Mouse (Mus musculus) G1E (cell line): ENCODE results near the gene Sidt1.

Experiments
- CTCF ChIP-seq: IDR thresholded peaks from 2 replicates; pipeline ENCODE4 v1.5.1; 2012; ENCODE audit warnings: low read depth, low read length, inconsistent platforms, mixed read lengths
- GATA1 ChIP-seq: IDR thresholded peaks from 2 replicates; pipeline ENCODE4 v1.6.1; 2012; ENCODE audit warnings: borderline replicate concordance, low read length, inconsistent platforms, mixed read lengths
- GATA2 ChIP-seq: IDR thresholded peaks from 2 replicates; pipeline ENCODE4 v1.6.1; 2012; ENCODE audit warnings: low read depth, low read length, inconsistent platforms, borderline replicate concordance
- POLR2AphosphoS5 ChIP-seq: IDR thresholded peaks from 2 replicates; pipeline ENCODE4 v1.6.1; 2012; ENCODE audit warnings: low read depth, low read length, inconsistent platforms; ENCODE audit not compliant: insufficient replicate concordance
- TAL1 ChIP-seq: conservative IDR thresholded peaks from 2 replicates; pipeline ENCODE4 v1.6.1; 2012; ENCODE audit warnings: low read depth, low read length, inconsistent platforms, mixed read lengths

DNA sequence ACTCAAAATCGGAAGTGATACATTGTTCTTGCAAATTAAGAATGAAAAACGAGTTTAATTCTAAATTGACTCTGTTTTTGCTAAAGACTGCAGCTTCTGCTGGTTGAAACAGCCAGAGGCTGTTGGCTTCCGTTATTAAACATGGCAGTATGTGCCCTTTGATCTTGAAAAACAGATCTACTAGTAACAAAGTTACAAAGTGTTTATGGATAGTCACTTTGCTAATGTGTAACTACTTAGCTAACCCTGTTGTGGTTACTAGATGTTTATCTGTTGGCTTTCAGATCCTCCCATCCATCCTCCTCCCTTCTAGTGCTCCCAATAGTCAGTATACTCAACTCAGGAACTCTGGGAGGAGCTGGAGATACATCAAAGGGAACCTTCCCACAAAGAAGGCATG, 27.4 kb downstream of the Sidt1 start:
- no peak for TF ChIP-seq POLR2AphosphoS5
- no peak for TF ChIP-seq GATA1
- TF ChIP-seq CTCF: no peak
- TF ChIP-seq TAL1: no peak
- no peak for TF ChIP-seq GATA2
